Mouse (Mus musculus): ENCODE measurements at regions not wholly inside any gene's neighbourhood (a gene's known extent, or its start where the extent isn't known, plus 50 kb on each side); places are given as distances from the start of the nearest gene placed in this dataset.
A peak's percentile ranks its signal among the peaks of the same experiment; 100 is the strongest.

DNA sequence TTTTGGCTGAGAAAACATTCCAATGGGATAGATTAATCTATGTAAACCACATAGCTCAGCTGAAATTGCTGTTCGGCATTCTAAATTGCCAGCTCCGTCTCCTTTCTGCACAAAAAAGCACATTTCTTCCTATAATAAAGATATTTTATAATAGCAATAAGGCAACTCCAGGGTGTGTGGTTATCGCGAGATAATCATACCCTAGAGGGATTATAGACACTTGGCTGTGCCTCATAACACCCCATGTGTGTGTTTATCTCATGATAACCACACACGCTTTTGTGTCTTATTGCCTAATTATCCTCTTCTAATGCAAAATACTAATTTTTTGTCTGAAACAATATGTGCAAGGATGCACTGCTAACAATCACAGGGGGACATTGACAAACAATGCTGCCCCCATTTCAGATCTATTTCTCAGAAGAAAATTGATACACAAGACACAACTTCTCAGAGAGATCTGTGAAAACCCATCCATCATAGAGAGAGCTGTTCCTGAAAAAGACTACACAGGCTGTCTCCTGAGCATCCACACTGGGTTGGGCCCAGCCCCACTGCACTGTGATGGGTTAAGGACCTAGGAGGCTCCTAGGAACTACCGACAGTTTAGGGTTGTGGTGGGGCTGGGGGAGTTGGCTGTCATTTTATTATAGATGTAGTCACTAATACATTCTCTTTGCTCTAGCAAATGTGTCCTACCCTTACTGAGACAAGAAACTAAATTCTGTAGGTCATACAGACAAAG is 454.7 kb upstream of the BC052040 start:
- no peak for DNase-seq

DNA sequence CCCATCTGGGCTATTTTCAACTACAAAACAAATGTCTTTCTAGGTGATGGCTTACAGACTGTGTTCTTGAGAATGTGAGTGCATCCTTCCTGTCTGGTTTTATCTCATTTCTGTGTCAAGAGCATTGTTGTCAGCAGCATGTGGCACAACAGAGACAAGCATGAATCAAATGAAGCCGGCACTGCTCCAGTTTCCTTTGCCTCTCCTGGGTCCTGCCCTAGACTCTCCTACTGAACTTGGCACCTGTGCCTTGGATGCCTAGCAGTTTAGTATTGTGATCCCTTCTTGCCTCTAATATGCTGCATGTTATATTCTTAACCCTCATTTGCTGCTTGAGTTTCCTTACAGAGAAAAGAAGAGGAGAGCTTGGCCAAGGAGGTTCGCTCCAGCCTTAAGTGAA is 449.8 kb upstream of the BC052040 start:
- peak; percentile 20 for DNase-seq

DNA sequence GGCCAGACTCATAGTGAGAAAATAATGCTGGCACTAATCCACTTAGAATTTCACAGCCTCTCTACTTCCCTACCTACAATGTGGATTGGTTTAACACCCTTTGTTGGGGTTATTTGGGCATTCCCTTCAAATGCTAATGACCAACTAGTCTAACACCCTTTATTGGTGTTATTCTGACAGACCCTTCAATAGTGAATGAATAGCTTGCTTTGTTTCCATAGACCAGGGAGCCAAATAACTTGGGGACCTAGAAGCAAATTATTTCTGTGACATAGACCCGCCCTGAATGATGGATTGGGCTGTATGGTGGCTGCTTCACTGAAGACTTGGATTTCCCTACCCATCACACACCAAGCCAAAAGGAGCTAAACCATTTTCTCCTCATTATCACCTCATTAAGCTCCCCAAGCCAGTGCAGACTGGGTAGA is 449.3 kb upstream of the BC052040 start:
- no peak for DNase-seq

DNA sequence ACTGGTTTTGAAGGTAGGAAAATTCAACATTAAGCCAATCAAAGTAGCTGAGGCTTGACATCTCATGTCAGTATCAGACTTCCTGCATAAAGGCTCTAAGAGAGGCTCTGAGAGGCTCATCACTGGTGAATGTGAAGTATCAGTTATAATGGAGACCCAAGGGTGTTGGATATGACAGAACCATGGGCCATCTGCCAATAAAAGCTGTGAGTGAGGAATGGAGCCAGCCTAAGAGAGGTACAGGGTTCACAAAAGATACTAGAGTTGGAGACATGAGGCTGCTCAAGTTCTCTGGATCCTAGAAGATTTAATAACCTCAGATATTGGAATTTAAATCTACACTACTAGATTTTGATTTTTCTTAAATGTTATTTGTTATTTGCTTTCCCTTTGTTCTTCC is 440.1 kb upstream of the BC052040 start:
- no peak for DNase-seq

DNA sequence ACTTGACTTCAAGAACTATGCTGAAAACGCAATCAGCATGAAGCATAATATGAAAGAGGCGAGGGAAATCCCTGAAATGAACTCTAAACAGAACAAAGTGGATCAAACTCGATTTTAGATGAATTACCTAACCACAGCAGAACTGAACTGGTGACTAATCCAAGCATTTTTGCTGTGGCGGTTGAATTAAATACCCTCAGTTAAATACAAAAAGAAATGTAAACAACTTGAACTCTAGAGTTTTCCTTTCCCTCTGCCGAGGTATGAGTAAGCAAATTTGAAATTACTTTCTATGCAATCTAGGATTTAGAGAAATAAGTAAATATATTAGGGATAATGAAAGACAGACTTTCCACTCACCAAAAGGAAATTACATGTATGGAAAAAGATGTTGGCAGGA is 409.4 kb upstream of the BC052040 start:
- no peak for DNase-seq

DNA sequence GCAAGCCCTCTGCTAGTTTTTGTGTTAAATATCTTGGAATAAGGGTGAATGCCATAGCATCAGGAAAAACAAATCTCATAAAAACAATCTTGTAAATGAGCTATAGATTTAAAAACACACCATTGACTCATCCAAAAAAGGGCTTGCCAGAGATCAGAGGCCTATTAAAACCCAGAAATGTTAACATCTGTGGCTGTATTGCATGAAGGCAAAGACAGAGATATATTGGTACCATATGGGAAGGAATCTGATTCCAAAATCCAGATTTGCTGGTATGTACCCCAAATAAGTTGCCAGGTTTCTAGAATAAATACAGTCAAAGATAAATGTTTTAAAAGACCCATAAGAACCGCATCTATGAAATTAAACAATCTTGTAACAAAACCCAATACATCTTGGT is 404.4 kb upstream of the BC052040 start:
- DNase-seq: no peak

DNA sequence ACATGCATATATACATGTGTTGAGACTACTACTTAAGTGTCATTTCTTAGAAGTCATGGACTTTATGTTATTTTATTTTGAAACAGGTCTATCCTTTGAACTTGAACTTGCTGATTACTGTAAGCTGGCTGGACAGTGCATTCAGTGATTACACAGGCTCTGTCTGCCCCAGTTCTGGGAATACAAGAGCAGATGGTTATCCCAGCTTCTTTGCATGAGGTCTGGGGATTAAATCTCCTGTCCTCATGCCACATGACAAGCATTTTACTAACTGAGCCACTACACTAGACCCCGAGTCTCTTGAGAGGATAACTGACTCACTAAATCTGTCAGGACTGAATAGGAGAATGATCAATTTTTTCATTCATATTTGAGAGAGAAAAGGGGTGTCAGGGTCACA is 403.6 kb upstream of the BC052040 start:
- no peak for DNase-seq

DNA sequence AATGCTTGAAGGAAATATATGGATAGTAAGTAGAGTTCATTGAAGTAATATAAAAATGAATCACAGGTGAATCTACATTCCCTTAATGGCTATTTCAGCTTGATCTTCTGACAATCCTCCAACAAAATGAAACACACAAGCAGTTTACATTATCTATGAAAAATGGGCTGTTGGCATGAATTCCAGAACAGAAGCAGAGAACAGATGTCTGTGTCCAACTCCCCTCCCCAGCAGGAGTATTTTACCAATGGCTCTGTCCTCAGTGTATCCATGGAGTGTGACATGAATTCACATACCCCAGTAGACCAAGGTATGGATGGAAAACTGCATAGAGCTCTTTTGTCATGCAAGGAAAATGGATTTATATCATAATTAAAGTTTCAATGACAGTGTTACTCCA is 370.3 kb upstream of the BC052040 start:
- DNase-seq: no peak

DNA sequence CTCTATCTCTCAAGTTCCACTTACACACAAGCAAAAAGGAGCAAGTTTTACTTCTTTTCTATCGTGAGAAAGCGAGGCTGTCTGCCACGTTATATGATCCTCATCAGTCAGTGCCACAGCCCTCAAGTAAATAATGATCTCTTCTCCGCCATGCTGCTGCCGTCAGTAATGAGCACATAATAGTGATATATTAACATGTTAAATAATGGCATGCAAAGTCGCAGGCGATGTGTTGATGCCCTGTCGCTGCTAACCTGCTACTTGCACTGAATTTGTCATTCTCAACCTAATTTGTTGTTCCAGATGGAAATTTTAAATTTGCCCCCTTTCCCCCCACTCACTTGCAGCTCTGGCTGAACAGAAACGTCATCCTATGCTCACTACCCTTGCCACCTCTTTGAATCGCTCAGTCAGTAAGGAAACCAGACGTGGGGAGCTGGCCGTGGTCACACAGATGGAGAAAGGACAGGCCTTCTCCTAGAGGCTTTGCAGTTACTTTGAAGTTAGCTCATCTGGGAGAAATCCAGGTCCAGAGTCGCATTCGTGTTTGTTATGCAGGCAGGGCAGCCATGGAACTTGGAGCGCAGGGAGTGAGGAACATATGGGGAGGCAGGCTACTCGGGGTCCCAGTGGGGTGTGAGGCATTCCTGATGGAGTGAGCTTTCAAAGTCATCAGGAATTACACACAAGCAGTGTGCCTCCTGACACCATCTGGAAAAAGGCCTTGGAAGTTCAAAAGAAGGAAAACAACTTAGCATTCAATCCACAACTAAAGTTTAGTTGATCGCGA is 368.1 kb upstream of the BC052040 start:
- DNase-seq: no peak

DNA sequence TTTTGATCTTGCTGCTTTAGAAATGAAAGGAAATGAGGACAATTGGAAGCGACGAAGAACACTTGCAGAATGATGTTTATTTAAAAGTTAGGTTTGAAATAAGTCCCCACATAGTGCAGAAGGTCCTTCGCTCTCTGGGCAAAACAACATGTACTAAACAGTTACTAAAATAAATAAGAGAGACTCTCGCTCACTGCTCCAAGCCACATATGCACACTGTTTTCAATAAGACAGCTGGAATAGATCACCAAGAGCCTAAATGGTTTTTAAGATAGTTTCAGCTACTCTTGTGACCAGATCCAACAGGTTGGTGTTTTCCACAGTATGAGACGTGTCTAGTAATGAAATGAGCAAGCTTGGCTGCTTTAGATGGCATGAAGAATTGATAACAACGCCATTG is 367.2 kb upstream of the BC052040 start:
- DNase-seq: no peak

DNA sequence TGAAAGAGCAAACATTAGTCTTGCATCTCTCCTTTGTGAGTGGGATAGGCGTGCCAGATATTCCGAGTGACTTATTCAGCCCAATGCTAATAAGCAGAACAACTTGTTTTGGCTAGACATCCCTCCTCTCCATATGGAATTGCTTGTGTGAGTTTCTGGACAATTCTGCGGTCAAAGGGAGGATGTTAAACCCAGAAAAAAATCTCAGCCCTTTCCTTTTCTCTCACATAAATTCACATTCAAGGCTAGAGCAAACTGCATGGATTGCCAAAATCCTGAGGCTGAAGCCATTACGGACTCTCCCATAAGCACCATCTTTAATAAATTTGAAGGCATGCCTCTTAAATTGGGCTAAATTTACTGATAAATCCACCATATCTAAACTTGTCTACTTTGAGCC is 351.5 kb upstream of the BC052040 start:
- no peak for DNase-seq

DNA sequence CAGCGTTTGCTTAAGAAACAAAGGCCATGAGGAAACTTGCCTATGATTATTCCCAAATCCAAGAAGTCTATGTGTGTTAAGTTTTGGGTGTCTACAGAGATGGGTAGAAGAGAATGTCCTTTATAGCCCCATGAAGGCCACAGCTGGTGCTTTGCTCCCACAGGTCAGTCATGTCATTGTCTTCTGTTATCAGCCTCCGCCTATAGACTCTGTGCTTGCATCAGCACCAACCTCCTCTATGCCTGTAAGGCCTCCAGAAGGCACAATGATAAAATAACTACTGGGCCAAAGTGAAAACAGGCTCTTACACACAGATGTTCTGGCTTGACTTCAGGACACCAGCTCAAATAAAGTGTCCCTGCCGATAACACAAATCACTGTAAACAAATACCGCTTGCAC is 333.8 kb upstream of the BC052040 start:
- DNase-seq: no peak

DNA sequence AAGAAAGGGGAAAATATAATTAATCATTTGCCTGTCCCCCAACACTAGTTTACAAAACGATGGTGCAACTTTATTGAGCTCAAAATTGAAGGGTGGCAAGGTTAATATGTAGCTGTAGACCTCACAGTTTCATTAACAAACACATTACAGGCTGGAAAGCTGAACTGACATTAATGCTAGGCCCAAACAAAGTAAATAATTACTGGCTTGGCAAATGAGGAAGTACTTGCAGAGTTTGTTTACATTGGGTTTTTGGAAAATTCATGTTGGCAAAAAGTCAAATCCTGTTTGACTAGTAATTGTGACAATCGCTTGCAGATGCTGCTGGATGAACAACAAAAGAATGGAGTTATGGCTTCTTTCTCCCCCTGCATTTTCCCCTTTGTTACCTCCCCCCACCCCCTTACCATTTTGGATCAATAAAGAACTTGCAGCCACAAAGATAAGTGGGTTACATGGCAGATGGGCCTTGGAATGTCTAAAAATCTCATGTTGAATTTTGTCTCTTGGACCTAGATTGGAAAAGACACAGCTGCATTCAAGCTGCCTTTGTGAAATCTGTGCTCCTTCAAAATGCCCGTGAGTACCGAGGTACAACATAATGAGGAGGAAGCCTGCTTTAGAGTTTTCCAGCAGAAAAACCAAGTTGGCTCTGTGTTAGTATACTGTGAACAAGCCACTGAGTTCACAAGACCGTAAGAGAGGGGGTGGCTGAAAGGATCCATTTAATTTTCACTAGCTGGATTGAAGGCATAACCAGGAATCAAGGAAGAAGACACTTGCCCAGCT is 331.3 kb upstream of the BC052040 start:
- no peak for DNase-seq

DNA sequence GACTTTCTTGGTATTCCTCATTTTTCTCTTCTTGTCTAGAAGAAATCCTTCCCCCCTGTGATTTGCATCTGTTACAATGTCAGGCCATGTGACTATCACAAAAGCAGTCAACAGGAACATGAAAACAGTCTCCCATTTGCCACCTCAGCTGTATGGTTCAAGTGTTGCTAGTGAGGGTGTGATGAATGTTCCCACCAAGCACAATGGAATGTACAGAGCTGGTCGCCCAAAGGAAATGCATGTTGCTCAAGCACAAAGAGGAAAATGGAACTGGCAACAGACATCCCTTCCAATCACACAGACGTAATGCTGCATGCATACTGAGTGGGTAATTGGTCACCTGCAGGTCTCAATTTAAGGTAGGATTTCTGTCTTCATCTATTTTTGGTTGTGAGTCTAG is 324.1 kb upstream of the BC052040 start:
- no peak for DNase-seq

DNA sequence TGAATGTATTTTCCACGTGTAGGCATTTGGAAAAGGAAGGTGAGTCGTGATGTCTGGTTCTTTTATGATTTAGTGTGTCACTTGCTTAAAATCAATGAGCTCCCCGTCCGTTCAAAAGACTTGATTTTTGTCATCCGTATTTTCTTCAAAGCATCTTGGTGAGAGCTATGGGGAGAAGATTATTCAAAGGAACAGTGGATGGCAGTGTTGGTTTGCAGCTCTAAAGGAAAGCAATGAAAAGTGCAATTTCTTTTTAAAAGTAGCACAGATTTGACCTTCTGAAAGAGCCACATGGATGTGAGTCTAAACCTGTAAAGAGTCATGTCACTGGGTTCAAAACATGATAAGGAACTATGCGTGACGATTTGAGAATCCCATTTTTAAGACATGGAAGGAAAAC is 313.3 kb upstream of the BC052040 start:
- no peak for DNase-seq

DNA sequence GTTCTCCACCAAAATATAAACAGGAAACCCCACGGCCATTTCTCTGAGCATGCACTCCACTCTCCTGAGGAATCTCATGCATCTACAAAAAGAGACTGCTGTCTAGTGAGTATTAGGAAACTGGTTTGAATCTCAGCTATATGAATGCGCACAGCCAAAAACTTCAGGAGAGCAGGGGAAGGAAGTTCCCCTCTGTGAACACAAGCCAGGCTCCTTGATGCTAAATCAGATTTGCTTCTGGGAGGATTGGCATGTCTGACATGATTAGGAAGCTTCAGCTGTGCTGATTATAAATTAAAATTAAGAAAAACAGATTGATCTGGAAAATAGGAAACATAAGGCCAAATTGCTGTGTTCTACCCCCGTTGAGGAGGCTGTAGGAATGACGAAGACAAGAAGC is 304.1 kb upstream of the BC052040 start:
- DNase-seq: no peak

DNA sequence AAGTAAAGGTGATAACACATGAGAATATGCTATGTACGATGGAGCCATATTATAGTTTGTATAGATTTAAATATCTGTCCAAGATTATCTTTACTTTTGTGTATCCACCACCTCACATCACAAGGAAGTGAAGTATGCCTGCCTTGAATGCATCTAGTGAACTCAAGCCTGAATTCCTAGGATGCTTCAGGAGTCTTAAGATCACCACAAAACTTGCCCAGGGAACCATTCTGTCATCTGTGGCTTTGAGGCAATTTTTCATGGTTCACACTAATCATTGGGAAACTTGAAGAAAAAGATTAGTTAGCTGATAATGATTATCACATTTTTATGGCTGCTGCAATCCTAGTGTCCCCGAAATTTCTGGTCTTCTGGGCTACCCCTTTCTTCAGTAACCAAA is 288.5 kb upstream of the BC052040 start:
- DNase-seq: no peak

DNA sequence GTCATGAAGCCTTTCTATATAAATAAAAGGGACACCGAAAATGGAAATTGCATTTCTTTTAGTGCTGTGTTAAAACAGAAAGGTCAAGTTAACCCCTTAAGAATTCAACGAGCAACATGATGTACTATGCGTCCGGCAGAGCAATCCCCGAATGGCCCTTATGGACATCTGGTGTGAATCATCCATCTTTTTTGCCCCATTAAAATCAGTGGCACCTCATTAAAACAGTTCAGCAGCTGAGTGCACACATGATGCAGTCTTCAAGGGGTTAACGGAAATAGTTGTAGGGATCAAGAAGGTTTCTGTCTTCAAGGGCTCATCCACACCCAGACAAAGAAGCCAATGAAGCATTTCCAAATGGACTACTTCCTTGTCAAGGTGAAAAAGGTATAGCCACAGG is 284.1 kb upstream of the BC052040 start:
- DNase-seq: no peak

DNA sequence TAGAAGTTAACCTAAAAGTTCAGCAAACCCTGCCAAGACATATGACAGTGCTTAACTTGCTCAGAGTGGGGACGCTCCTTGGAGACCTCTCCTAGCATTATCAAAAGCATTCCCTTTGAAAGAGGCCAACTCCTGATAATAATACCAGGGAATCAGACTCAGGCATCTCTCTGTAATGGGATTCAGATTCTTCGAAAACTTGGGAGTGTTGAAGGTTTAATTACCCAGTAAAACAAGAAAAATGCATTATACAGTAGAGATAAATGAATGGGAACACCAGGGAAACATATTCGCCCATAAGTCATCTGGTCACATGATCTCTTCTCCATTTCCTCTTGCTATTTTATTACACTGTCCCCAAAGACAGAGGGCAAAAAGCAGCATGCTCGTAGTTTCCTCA is 274.3 kb upstream of the BC052040 start:
- DNase-seq: no peak

DNA sequence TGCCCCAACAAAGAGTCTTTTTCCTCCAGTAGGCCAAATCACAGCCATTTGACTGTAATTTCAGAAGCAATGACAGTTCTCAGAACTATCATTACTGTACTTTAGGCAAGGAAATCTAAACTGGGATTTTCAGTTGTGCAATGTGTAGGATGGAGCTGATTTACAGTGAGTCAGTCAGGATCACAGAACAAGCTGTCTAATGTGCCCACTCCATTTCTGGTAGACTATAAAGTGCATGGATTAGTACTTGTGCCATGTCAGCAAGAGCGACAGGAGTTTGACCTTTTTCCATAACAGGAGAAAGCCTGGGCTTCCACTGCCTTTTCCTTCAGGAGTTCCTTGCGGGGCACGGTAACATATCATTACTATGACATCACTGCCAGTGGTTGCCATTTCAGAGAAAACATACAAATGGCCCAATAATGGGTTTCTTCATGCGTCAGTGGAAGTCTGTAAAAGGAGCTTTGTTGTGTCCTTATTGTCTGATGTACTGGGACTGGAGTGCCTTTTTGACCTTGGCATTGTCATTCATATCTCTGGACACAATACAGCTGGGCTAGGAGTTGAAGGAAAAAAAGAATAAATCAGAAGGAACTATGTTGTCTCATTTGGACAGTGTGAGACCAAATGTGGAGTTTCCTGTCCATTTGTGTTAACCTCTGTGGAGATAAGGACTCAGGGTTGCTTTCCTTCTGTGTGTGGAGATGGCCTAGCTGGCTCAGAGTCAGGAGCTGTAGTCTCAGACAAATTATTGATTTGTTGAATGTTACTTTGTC is 271.5 kb upstream of the BC052040 start:
- DNase-seq: peak; percentile 16

DNA sequence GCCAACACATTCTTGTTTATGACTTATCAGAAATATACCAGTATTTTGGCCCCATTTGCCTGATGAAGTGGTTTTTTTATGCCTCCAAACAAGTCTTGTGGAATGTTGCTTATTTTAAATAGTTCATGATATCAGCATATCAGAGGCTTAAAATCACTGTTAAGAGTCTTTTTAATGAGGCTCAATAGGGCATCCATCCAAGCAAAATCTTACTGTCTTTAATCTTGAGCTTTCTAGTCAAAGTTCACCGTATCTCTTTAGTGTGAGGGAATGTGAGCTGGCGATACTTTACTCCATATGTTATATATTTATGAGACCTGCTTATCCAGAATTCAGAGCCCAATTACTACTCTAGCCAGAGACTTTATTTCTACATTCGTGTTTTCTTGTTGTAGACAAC is 263.0 kb upstream of the BC052040 start:
- no peak for DNase-seq

DNA sequence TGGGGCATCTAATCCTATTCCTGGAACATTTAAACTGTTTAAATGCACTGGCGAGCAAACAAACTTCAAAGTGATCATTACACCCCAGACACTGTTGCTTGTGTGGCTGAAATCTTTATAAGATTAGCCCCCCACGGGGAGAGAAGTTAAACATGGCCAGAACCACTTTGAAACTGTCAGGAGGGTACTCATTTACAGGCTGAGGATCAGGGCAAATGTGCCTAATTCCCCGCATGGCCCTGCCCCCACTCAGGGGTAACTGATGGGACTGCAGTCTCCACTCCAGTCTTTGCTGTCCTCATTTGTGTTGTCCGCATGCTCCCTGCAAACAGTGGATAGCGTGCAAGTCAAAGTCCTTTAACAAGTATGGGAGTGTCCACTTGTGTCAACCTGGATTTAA is 258.9 kb upstream of the BC052040 start:
- no peak for DNase-seq

DNA sequence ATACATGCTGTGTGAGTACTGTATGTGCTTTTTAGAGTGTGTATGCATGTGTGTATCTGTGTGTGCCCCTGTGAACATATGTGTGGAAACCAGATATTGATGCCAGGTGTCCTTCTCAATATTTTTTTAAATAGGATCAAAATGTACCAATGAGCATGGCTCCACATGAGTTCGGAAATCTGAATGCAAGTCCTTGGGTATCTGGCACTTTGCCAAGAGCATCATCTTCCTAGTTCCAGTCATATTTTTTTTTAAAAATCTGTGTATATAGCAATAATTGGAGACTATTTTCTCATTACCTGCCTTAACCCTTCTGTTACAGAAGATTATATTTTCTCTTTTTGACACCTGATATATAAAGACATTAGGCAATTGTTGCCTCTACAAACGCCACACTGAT is 255.0 kb upstream of the BC052040 start:
- no peak for DNase-seq
